Mouse (Mus musculus): Measurements from ENCODE around the gene Zcchc17.

- TF ChIP-seq JUND (conservative IDR thresholded peaks at IDR 0.05; ENCODE audit: low read depth, low read length) (no peak), CHD1 (IDR thresholded peaks at IDR 0.05; ENCODE audit: low read depth, low read length) (no peak), BHLHE40 (IDR thresholded peaks at IDR 0.05; ENCODE audit: low read depth, low read length) (no peak), CTCF (conservative IDR thresholded peaks at IDR 0.05 in 1 of 2, IDR thresholded peaks at IDR 0.05 in 1 of 2; ENCODE audit: low read depth in 2 of 2, low read length in 2 of 2) (peak in 1 of 2 experiments; percentile 20; a peak in 1 of 4 replicates)
Measured at GRCm38 (mm10) chr4:130350690-130351422, 8.9 kb downstream of the Zcchc17 start.
